Mouse (Mus musculus) liver, embryonic 14.5 days (tissue): ENCODE results near the gene Pla2g4e.

ENCODE experiments used
- CTCF ChIP-seq: IDR thresholded peaks from 2 replicates; pipeline ENCODE4 v1.5.1; 2016; ENCODE audit warnings: antibody characterized with exemption, low read depth, control low read depth
- EP300 ChIP-seq: IDR thresholded peaks from 2 replicates; pipeline ENCODE4 v1.6.1; 2016; ENCODE audit warnings: antibody characterized with exemption, low read depth

- TF ChIP-seq CTCF (no peak), EP300 (peak; percentile 19; the same call in 1 of the 2 replicates)
Measured at GRCm38 (mm10) chr2:120171362-120171761, 73.8 kb downstream of the Pla2g4e start.
